Mouse (Mus musculus) testis, adult 2 months (tissue): ENCODE measurements at regions not wholly inside any gene's neighbourhood (a gene's known extent, or its start where the extent isn't known, plus 50 kb on each side); places are given as distances from the start of the nearest gene placed in this dataset.

Experiments used
- H3K27ac ChIP-seq: fragments of 200-500 bp; 2 replicates; pipeline ENCODE4 v1.5.1; 2012; ENCODE audit warnings: low read depth, low read length; ENCODE audit not compliant: control insufficient read depth, insufficient read depth
- H3K27me3 ChIP-seq: fragments of 200-500 bp; 2 replicates; pipeline ENCODE4 v1.6.1; 2012; ENCODE audit warnings: mild to moderate bottlenecking, low read length, moderate library complexity; ENCODE audit not compliant: control insufficient read depth, insufficient read depth
- H3K36me3 ChIP-seq: fragments of 200-500 bp; 2 replicates; pipeline ENCODE4 v1.6.1; 2012; ENCODE audit warnings: mild to moderate bottlenecking, low read length; ENCODE audit not compliant: control insufficient read depth, insufficient read depth
- H3K4me1 ChIP-seq: fragments of 200-500 bp; 2 replicates; pipeline ENCODE4 v1.6.1; 2012; ENCODE audit warnings: low read length; ENCODE audit not compliant: control insufficient read depth, insufficient read depth
- H3K4me3 ChIP-seq: fragments of 200-500 bp; 2 replicates; pipeline ENCODE4 v1.5.1; 2012; ENCODE audit warnings: low read depth, mild to moderate bottlenecking, low read length, moderate library complexity, mixed read lengths; ENCODE audit not compliant: control insufficient read depth
- CTCF ChIP-seq: fragments of 200-500 bp; IDR thresholded peaks from 2 replicates; pipeline ENCODE4 v1.5.1; 2012; ENCODE audit warnings: low read depth, mild to moderate bottlenecking, inconsistent platforms, low read length, moderate library complexity; ENCODE audit not compliant: control insufficient read depth, insufficient read depth, insufficient replicate concordance
- POLR2A ChIP-seq: fragments of 200-500 bp; IDR thresholded peaks from 2 replicates; pipeline ENCODE4 v1.6.1; 2012; ENCODE audit warnings: low read depth, mild to moderate bottlenecking, inconsistent platforms, low read length, moderate library complexity; ENCODE audit not compliant: control insufficient read depth

- H3K36me3 ChIP-seq = no peaks in the 10 kb centered on the region
- H3K27me3 ChIP-seq = no peaks in the 10 kb centered on the region
- no peaks in the 10 kb centered on the region for H3K4me1 ChIP-seq
- TF ChIP-seq POLR2A (no peak), CTCF (peak; percentile 51; the same call in 1 of the 2 replicates)
- no peak overlapping the region for H3K27ac ChIP-seq
- no peak overlapping the region for H3K4me3 ChIP-seq
Observed at GRCm38 (mm10) chr6:24384193-24384888, 130.5 kb downstream of the Iqub start.

DNA sequence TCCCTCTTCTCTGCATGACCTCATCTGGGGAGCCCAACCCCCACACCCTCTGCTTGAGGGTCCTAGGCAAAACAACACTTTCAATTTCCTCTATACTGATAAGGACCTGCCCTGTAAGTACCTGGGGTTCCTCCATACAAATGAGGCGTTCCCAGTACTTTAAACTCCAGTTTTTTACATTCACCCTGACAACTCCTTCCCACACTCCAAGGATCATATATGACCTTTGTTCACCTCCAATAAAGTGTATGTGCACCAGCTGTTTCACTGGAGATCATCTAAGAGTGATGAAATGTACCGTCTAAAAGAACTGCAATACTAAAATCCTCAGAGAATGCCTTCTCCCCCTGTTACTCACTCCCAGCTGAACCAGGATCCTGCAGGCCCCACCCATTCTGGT, 135.0 kb downstream of the Iqub start:
- TF ChIP-seq POLR2A (no peak), CTCF (no peak)
- Histone ChIP-seq H3K27ac (no peak overlapping the region), H3K4me3 (no peak overlapping the region), H3K27me3 (no peaks in the 10 kb centered on the region), H3K4me1 (no peaks in the 10 kb centered on the region), H3K36me3 (no peaks in the 10 kb centered on the region)

DNA sequence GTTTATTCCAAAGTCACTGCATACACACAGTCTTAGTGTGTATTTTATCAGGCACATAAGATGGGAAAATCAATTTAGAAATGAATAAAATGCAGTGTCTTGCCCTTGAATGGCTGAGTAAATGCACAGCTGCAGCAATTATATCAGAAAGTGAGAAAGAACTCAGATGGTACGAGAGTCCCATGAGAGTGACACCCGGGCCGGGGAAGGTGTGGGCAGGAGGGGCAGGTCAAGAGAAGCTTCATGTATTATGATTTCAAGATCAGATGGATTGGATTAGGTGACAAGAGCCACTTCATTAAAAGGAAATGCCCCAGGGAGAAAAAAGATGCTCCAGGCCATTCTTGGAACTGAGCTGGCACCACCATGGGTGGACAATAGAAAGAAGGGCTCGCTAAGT, 138.1 kb downstream of the Iqub start:
- TF ChIP-seq POLR2A = no peak
- Histone ChIP-seq H3K4me3 (no peak overlapping the region), H3K36me3 (no peaks in the 10 kb centered on the region), H3K4me1 (no peaks in the 10 kb centered on the region), H3K27ac (no peak overlapping the region), H3K27me3 (no peaks in the 10 kb centered on the region)

GRCm38 (mm10) chr6:24373161-24373560, 141.7 kb downstream of the Iqub start:
- H3K36me3 ChIP-seq = no peaks in the 10 kb centered on the region
- H3K27me3 ChIP-seq = no peaks in the 10 kb centered on the region
- H3K27ac ChIP-seq = no peak overlapping the region
- peak overlapping the region; percentile 73 for H3K4me3 ChIP-seq
- H3K4me1 ChIP-seq = no peaks in the 10 kb centered on the region
- TF ChIP-seq CTCF (no peak), POLR2A (no peak)

DNA sequence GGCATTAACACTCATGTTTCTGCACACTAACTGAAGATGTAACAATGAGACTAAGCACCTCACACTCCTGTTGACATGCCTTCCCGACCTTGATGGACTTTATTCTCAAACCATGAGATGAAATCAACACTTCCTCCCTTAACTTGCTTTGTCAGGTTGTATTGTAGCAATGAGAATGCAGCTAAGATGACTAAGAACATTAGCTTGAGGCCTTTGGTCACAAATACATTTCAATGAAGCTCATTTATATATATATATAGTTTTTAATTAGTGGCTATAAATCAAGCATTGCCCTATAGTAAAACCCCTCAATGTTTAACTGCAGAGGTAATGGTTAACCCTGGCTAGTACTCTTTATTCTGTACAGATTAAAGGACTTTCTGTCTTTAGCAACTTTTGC, 143.2 kb downstream of the Iqub start:
- Histone ChIP-seq H3K4me1 (no peaks in the 10 kb centered on the region), H3K27me3 (no peaks in the 10 kb centered on the region)
- no peak for TF ChIP-seq CTCF
- no peak for TF ChIP-seq POLR2A

GRCm38 (mm10) chr6:24350882-24351281, 164.0 kb downstream of the Iqub start:
- no peak overlapping the region for H3K4me3 ChIP-seq
- no peak overlapping the region for H3K27ac ChIP-seq
- no peaks in the 10 kb centered on the region for H3K4me1 ChIP-seq
- TF ChIP-seq POLR2A (no peak), CTCF (peak; percentile 40; the same call in 1 of the 2 replicates)
- H3K27me3 ChIP-seq = no peaks in the 10 kb centered on the region
- no peaks in the 10 kb centered on the region for H3K36me3 ChIP-seq

More for the DNA sequence above, 143.2 kb downstream of the Iqub start:
- H3K27ac ChIP-seq = no peak overlapping the region
- no peaks in the 10 kb centered on the region for H3K36me3 ChIP-seq
- no peak overlapping the region; the same call in 1 of the 2 replicates for H3K4me3 ChIP-seq

DNA sequence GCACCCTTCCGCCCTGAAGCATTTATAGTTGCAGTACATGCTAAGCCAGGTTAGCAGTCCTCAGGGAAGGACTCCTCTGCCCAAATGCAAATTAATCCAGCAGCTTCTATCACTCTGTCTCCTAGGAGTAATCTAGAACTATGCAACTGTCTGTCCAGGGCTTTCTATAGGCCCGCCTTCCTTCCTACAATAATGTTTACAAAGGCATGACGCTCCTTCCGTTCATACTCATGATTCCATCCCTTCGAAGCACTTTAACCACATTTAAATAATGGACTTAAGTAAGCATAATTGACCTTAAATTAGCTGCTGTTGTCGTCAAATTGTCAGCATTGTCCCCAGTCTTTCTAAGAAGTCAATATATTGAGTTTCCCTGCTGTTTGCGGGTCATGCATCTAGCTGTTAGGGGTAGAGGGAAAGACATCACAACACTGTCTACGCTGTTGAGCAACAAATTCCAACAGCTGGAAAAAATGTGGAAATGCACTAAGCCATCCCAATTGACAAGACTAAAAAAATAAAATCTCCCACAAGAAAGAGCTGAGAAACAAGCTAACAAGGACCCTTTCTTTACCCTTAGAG, 166.3 kb downstream of the Iqub start:
- TF ChIP-seq CTCF (no peak), POLR2A (no peak)
- Histone ChIP-seq H3K36me3 (no peaks in the 10 kb centered on the region), H3K27me3 (no peaks in the 10 kb centered on the region), H3K4me3 (peak overlapping the region; percentile 11; the same call in 1 of the 2 replicates), H3K4me1 (no peaks in the 10 kb centered on the region), H3K27ac (no peak overlapping the region)
